Mouse (Mus musculus) embryonic fibroblast, embryonic 13.5 days (primary cell): ENCODE measurements around the gene Agfg2.

Experiments used
- CTCF ChIP-seq: IDR thresholded peaks from 2 replicates; pipeline ENCODE4 v1.5.1; 2011; ENCODE audit warnings: mild to moderate bottlenecking, control low read depth, low read length, moderate library complexity, borderline replicate concordance; ENCODE audit not compliant: insufficient read depth
- POLR2A ChIP-seq: IDR thresholded peaks from 2 replicates; pipeline ENCODE4 v1.6.1; 2011; ENCODE audit warnings: low read depth, mild to moderate bottlenecking, control low read depth, low read length, moderate library complexity

DNA sequence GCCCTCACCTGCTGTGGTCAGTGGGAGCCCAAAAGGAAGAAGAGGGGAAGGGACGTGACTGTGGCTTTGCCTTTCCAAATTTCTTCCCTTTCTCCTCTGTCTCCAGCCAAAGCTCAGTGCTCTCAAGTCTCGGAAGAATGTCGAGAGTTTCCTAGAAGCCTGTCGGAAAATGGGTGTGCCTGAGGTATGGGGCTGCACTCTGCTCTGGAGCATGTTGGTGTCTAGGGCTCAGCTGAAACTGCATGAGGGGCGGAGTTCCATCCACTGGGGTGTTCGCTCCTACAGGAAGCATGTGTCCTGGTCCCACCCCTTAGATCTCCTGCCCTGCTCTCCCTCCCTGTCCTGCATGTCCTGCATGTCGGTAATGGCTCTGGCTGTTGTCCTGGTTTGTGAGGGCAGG is 45.1 kb downstream of the Agfg2 start:
- TF ChIP-seq CTCF (no peak), POLR2A (no peak)
